Mouse (Mus musculus) erythroblast, adult 5-6 weeks (primary cell): ENCODE data around the gene Dkk2. TPM values are rescaled to one million over a fixed set of nuclear protein-coding genes. Genes with fewer than 3 reads are reported as not detected.

ENCODE experiments used
- ATAC-seq: replicated peaks from 2 replicates; pipeline ENCODE4 v1.8.0; 2016; ENCODE audit warnings: moderate number of reproducible peaks, mild to moderate bottlenecking, moderate TSS enrichment, inconsistent platforms; ENCODE audit not compliant: poor library complexity, low FRiP score, severe bottlenecking
- total RNA-seq, 2 experiments: library from RNA; stranded (forward) in 1 of 2; stranded (reverse) in 1 of 2; fragments of 150-400 nt in 1 of 2; fragments of 200-764, 138-1000 nt in 1 of 2; gene quantifications; 2 replicates each; pipeline versions ENCODE4 v1.2.3 to v1.2.4; 2015 to 2017; ENCODE audit warnings: low replicate concordance in 2 of 2

The Dkk2 gene
- total RNA-seq, 2 experiments from 2014 or later = not detected

- no peak for ATAC-seq
Measured at GRCm38 (mm10) chr3:132121344-132121743, 36.3 kb downstream of the Dkk2 start.

- no peak for ATAC-seq
Measured at GRCm38 (mm10) chr3:132122581-132122980, 37.5 kb downstream of the Dkk2 start.

- no peak for ATAC-seq
Measured at GRCm38 (mm10) chr3:132125227-132125740, 40.2 kb downstream of the Dkk2 start.

GRCm38 (mm10) chr3:132129730-132130274 lies 44.7 kb downstream of the Dkk2 start:
- ATAC-seq = no peak

GRCm38 (mm10) chr3:132130781-132131180 lies 45.7 kb downstream of the Dkk2 start:
- no peak for ATAC-seq

- ATAC-seq = no peak
Measured at GRCm38 (mm10) chr3:132131939-132132338, 46.8 kb downstream of the Dkk2 start.

- ATAC-seq = no peak
Measured at GRCm38 (mm10) chr3:132134502-132134901, 49.4 kb downstream of the Dkk2 start.

GRCm38 (mm10) chr3:132137802-132138378 lies 52.8 kb downstream of the Dkk2 start:
- no peak for ATAC-seq

- no peak for ATAC-seq
Measured at GRCm38 (mm10) chr3:132141031-132141430, 55.9 kb downstream of the Dkk2 start.

- ATAC-seq = no peak
Measured at GRCm38 (mm10) chr3:132149446-132150025, 64.4 kb downstream of the Dkk2 start.

- no peak for ATAC-seq
Measured at GRCm38 (mm10) chr3:132158817-132159216, 73.7 kb downstream of the Dkk2 start.

- no peak for ATAC-seq
Measured at GRCm38 (mm10) chr3:132168911-132169310, 83.8 kb downstream of the Dkk2 start.

GRCm38 (mm10) chr3:132186888-132187552 lies 101.9 kb downstream of the Dkk2 start:
- no peak for ATAC-seq

- ATAC-seq = no peak
Measured at GRCm38 (mm10) chr3:132201950-132202349, 116.9 kb downstream of the Dkk2 start.

- no peak for ATAC-seq
Measured at GRCm38 (mm10) chr3:132202665-132203064, 117.6 kb downstream of the Dkk2 start.

GRCm38 (mm10) chr3:132207469-132207868 lies 122.4 kb downstream of the Dkk2 start:
- ATAC-seq = no peak

- no peak for ATAC-seq
Measured at GRCm38 (mm10) chr3:132211260-132211659, 126.2 kb downstream of the Dkk2 start.

GRCm38 (mm10) chr3:132219977-132220487 lies 134.9 kb downstream of the Dkk2 start:
- ATAC-seq = no peak

GRCm38 (mm10) chr3:132227622-132228021 lies 142.5 kb downstream of the Dkk2 start:
- no peak for ATAC-seq
